Mouse (Mus musculus): ENCODE data around the gene Slc12a7. TPM values are rescaled to one million over a fixed set of nuclear protein-coding genes. Genes with fewer than 3 reads are reported as not detected.

The Slc12a7 gene
- polyA plus RNA-seq, 1 experiment, result 144 TPM

DNA sequence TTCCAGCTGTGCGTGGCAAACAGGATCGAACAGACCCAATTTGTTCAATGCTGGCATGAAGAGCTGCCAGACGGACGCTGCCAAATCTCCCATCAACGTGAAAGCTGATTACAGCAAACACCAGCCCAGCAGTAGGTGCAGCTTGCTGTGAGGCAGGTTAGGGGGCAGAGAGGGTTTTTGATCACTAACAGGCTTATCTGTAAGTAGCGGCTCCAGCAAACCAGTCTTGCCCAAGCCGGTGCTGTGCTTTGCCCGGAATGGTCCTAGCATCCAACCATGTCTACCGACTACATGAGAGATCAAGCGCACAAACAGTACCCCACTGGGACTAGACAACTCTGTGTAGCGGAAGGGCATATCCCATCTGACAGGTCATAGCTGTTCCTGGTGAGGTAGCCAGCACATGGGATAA lies 106.2 kb downstream of the Slc12a7 start:
- 94% methylated on average over 11 of the region's 11 CpGs for WGBS
- no peak for DNase-seq
- Histone ChIP-seq H3K27ac (ENCODE audit: control insufficient read depth, insufficient read depth, low read length) (no peak overlapping the region), H3K27me3 (ENCODE audit: control insufficient read depth, insufficient read depth, low read length) (no peaks in the 10 kb centered on the region), H3K4me1 (replicated peaks; ENCODE audit: control insufficient read depth, insufficient read depth, low read length) (no peaks in the 10 kb centered on the region), H3K4me3 (ENCODE audit: control insufficient read depth, insufficient read depth, low read length) (no peak overlapping the region), H3K36me3 (ENCODE audit: control insufficient read depth, insufficient read depth, low read length) (no peaks in the 10 kb centered on the region)
- no peak for TF ChIP-seq POLR2A (IDR thresholded peaks at IDR 0.05; ENCODE audit: control insufficient read depth, extremely low read depth, insufficient read depth, low read length, poor library complexity)
- TF ChIP-seq CTCF (IDR thresholded peaks at IDR 0.05; ENCODE audit: borderline replicate concordance, control insufficient read depth, extremely low read depth, insufficient read depth, low read length, poor library complexity), result no peak

DNA sequence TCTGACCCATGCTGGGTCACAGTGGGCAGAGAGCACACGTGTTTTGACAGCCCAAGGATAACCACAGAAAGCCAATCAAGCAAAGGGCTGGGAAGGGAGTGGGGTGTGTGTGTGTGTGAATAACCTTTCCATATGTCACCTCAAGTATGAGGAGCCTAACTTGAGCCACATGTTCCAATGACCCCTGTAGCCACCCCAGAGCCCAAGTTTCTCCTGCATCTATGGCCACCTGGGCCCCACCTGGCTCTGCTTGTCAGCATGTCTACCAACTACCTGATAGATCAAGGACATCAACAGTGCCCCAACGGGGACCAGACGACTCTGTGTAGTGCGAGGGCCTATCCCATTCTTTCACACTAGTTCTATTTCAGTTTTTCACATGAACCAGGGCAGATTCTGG lies 106.8 kb downstream of the Slc12a7 start:
- Histone ChIP-seq H3K27ac (ENCODE audit: control insufficient read depth, insufficient read depth, low read length) (no peak overlapping the region), H3K36me3 (ENCODE audit: control insufficient read depth, insufficient read depth, low read length) (no peaks in the 10 kb centered on the region), H3K4me1 (replicated peaks; ENCODE audit: control insufficient read depth, insufficient read depth, low read length) (no peaks in the 10 kb centered on the region), H3K27me3 (ENCODE audit: control insufficient read depth, insufficient read depth, low read length) (no peaks in the 10 kb centered on the region), H3K4me3 (ENCODE audit: control insufficient read depth, insufficient read depth, low read length) (no peak overlapping the region)
- no peak for DNase-seq
- 89% methylated on average over 4 of the region's 4 CpGs for WGBS
- no peak for TF ChIP-seq POLR2A (IDR thresholded peaks at IDR 0.05; ENCODE audit: control insufficient read depth, extremely low read depth, insufficient read depth, low read length, poor library complexity)
- no peak for TF ChIP-seq CTCF (IDR thresholded peaks at IDR 0.05; ENCODE audit: borderline replicate concordance, control insufficient read depth, extremely low read depth, insufficient read depth, low read length, poor library complexity)

GRCm38 (mm10) chr13:73842696-73843095 lies 109.8 kb downstream of the Slc12a7 start:
- no peak overlapping the region for H3K27ac ChIP-seq (ENCODE audit: control insufficient read depth, insufficient read depth, low read length)
- H3K27me3 ChIP-seq (ENCODE audit: control insufficient read depth, insufficient read depth, low read length), result no peaks in the 10 kb centered on the region; the same call in 1 of the 2 replicates
- DNase-seq, result no peak
- no peak overlapping the region for H3K4me3 ChIP-seq (ENCODE audit: control insufficient read depth, insufficient read depth, low read length)
- H3K4me1 ChIP-seq (replicated peaks; ENCODE audit: control insufficient read depth, insufficient read depth, low read length), result peaks cover 5% of the 10 kb centered on the region
- no peak for TF ChIP-seq CTCF (IDR thresholded peaks at IDR 0.05; ENCODE audit: borderline replicate concordance, control insufficient read depth, extremely low read depth, insufficient read depth, low read length, poor library complexity)
- no peak for TF ChIP-seq POLR2A (IDR thresholded peaks at IDR 0.05; ENCODE audit: control insufficient read depth, extremely low read depth, insufficient read depth, low read length, poor library complexity)
- H3K36me3 ChIP-seq (ENCODE audit: control insufficient read depth, insufficient read depth, low read length), result no peaks in the 10 kb centered on the region

GRCm38 (mm10) chr13:73846589-73847464 lies 113.9 kb downstream of the Slc12a7 start:
- no peak overlapping the region for H3K27ac ChIP-seq (ENCODE audit: control insufficient read depth, insufficient read depth, low read length)

GRCm38 (mm10) chr13:73847465-73847836 lies 114.6 kb downstream of the Slc12a7 start, which contains the start of gene Nkd2:
Nkd2 (minus strand) TSS chr13:73847631.
- Histone ChIP-seq H3K4me1 (replicated peaks; ENCODE audit: control insufficient read depth, insufficient read depth, low read length) (peaks cover 5% of the 10 kb centered on the region), H3K27me3 (ENCODE audit: control insufficient read depth, insufficient read depth, low read length) (no peaks in the 10 kb centered on the region; the same call in 1 of the 2 replicates), H3K27ac (ENCODE audit: control insufficient read depth, insufficient read depth, low read length) (no peak within 1 kb of the TSS), H3K36me3 (ENCODE audit: control insufficient read depth, insufficient read depth, low read length) (no peaks in the 10 kb centered on the region), H3K4me3 (ENCODE audit: control insufficient read depth, insufficient read depth, low read length) (peak within 1 kb of the TSS; percentile 55)
- DNase-seq, result peak; percentile 88
- TF ChIP-seq CTCF (IDR thresholded peaks at IDR 0.05; ENCODE audit: borderline replicate concordance, control insufficient read depth, extremely low read depth, insufficient read depth, low read length, poor library complexity), result peak; percentile 93
- no peak for TF ChIP-seq POLR2A (IDR thresholded peaks at IDR 0.05; ENCODE audit: control insufficient read depth, extremely low read depth, insufficient read depth, low read length, poor library complexity)
- under 1% methylated on average over 38 of the region's 38 CpGs for WGBS

More at GRCm38 (mm10) chr13:73846589-73847464, 113.9 kb downstream of the Slc12a7 start:
- TF ChIP-seq CTCF (IDR thresholded peaks at IDR 0.05; ENCODE audit: borderline replicate concordance, control insufficient read depth, extremely low read depth, insufficient read depth, low read length, poor library complexity) (no peak), POLR2A (IDR thresholded peaks at IDR 0.05; ENCODE audit: control insufficient read depth, extremely low read depth, insufficient read depth, low read length, poor library complexity) (no peak)
- Histone ChIP-seq H3K4me1 (replicated peaks; ENCODE audit: control insufficient read depth, insufficient read depth, low read length) (peaks cover 5% of the 10 kb centered on the region), H3K4me3 (ENCODE audit: control insufficient read depth, insufficient read depth, low read length) (peak overlapping the region; percentile 55), H3K36me3 (ENCODE audit: control insufficient read depth, insufficient read depth, low read length) (no peaks in the 10 kb centered on the region), H3K27me3 (ENCODE audit: control insufficient read depth, insufficient read depth, low read length) (no peaks in the 10 kb centered on the region; the same call in 1 of the 2 replicates)
- WGBS, result 3% methylated on average over 63 of the region's 65 CpGs
- DNase-seq, result peak; percentile 29

Other genes starting within 250 kb of the Slc12a7 start
- 0.22 and 0.40 TPM in 2 replicates for gene Slc6a3, start 196.3 kb upstream of the Slc12a7 start, polyA plus RNA-seq (2012; rRNA removed)
- 157 and 194 TPM in 2 replicates for gene Clptm1l, start 129.1 kb upstream of the Slc12a7 start, polyA plus RNA-seq (2012; rRNA removed)
- 16.2 and 17.2 TPM in 2 replicates for gene Tert, start 106.2 kb upstream of the Slc12a7 start, polyA plus RNA-seq (2012; rRNA removed)
- gene Slc6a18, start 55.1 kb upstream of the Slc12a7 start, polyA plus RNA-seq (2012; rRNA removed), result 0.15 and 0.26 TPM in 2 replicates
- 18.6 and 40.6 TPM in 2 replicates for gene Slc6a19, start 28.2 kb upstream of the Slc12a7 start, polyA plus RNA-seq (2012; rRNA removed)
- 4.4 and 4.7 TPM in 2 replicates for gene Nkd2, start 114.5 kb downstream of the Slc12a7 start, polyA plus RNA-seq (2012; rRNA removed)
- gene Trip13, start 204.7 kb downstream of the Slc12a7 start, polyA plus RNA-seq (2012; rRNA removed), result 3.7 and 4.9 TPM in 2 replicates
- gene Brd9, start 204.7 kb downstream of the Slc12a7 start, polyA plus RNA-seq (2012; rRNA removed), result 51.8 and 60.6 TPM in 2 replicates
- gene Zdhhc11, start 230.8 kb downstream of the Slc12a7 start, polyA plus RNA-seq (2012; rRNA removed), result 0.08 TPM in 1 of 2 replicates, not detected in the other

Measured in thymus, adult 2 months (tissue).